Mouse (Mus musculus) stomach, embryonic 15.5 days (tissue): ENCODE results near the gene Gm10053. TPM values are rescaled to one million over a fixed set of nuclear protein-coding genes. Genes with fewer than 3 reads are reported as not detected.

ENCODE experiments used
- ATAC-seq: fragments of 200-750 bp; cut with Nextera tagmentation; 2 replicates; pipeline ENCODE4 v1.8.0; 2017; ENCODE audit warnings: low read depth, moderate number of reproducible peaks, moderate TSS enrichment; ENCODE audit not compliant: insufficient read depth, low FRiP score
- H3K27ac ChIP-seq: fragments of 300-500 bp; sonication (generic); 2 replicates; pipeline ENCODE4 v1.5.1; 2015; ENCODE audit warnings: mild to moderate bottlenecking, inconsistent platforms
- H3K27me3 ChIP-seq: fragments of 300-500 bp; sonication (generic); replicated peaks from 2 replicates; pipeline ENCODE4 v1.6.1; 2015; ENCODE audit warnings: inconsistent platforms
- H3K36me3 ChIP-seq: fragments of 300-500 bp; sonication (generic); 2 replicates; pipeline ENCODE4 v1.6.1; 2015; ENCODE audit warnings: inconsistent platforms
- H3K4me1 ChIP-seq: fragments of 300-500 bp; sonication (generic); 2 replicates; pipeline ENCODE4 v1.6.1; 2015; ENCODE audit warnings: inconsistent platforms
- H3K4me2 ChIP-seq: fragments of 300-500 bp; sonication (generic); 2 replicates; pipeline ENCODE4 v1.6.1; 2015; ENCODE audit warnings: mild to moderate bottlenecking, inconsistent platforms
- H3K4me3 ChIP-seq: fragments of 300-500 bp; sonication (generic); replicated peaks from 2 replicates; pipeline ENCODE4 v1.5.1; 2015; ENCODE audit warnings: inconsistent platforms
- H3K9ac ChIP-seq: fragments of 300-500 bp; sonication (generic); 2 replicates; pipeline ENCODE4 v1.6.1; 2015; ENCODE audit warnings: inconsistent platforms
- H3K9me3 ChIP-seq: fragments of 300-500 bp; sonication (generic); 2 replicates; pipeline ENCODE4 v1.6.1; 2016; ENCODE audit warnings: inconsistent platforms
- WGBS: fragments of 180-500 bp; shearing (Covaris S2); methylation state at CpG from one replicate; pipeline ENCODE4 v1.1.7; 2015; 5-methylcytosine and 5-hydroxymethylcytosine counted together
- polyA plus RNA-seq: library from polyadenylated mRNA; unstranded; fragments of >200 nt; fragmentation: Nextera tagmentation; extraction: Ambion mirVana; gene quantifications from 2 replicates; pipeline ENCODE4 v1.2.1, GENCODE M21; 2015

Gm10053 gene
- polyA plus RNA-seq, 1 experiment from 2014 or later = 251 TPM

- Histone ChIP-seq H3K9ac (no peak overlapping the region), H3K27me3 (peaks cover 60% of the 10 kb centered on the region), H3K27ac (no peak overlapping the region), H3K4me1 (peaks cover 23% of the 10 kb centered on the region), H3K4me2 (no peak overlapping the region), H3K9me3 (no peaks in the 10 kb centered on the region), H3K4me3 (no peak overlapping the region), H3K36me3 (no peaks in the 10 kb centered on the region)
- ATAC-seq = no peak
- 12% methylated on average over 3 of the region's 3 CpGs for WGBS
Observed at GRCm38 (mm10) chr19:24901666-24902065, 26.2 kb downstream of the Gm10053 start.

DNA sequence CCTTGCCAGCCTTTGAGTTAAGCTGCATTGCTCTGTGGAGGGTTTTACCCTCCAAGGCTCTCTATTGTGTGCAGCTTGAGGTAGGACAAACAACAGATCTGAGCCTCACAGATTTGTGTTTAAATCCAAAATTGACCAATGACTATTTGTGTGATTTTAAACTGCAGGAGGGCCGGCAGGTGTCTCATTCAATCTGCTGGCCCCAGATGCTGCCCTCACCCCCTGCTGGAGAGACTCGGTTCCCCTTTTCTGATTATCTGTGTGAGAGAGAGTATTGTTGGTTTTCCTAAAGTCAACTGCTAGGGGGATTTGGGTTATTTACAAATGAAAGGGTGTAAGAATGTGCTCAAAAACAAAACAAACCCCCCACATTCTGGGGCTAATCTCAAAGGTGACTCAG, 26.8 kb downstream of the Gm10053 start:
- H3K27me3 ChIP-seq = peaks cover 54% of the 10 kb centered on the region
- 5% methylated on average over 2 of the region's 2 CpGs for WGBS
- no peaks in the 10 kb centered on the region for H3K9me3 ChIP-seq
- H3K4me3 ChIP-seq = no peak overlapping the region
- H3K27ac ChIP-seq = no peak overlapping the region
- peaks cover 20% of the 10 kb centered on the region for H3K4me1 ChIP-seq
- H3K36me3 ChIP-seq = no peaks in the 10 kb centered on the region
- H3K4me2 ChIP-seq = no peak overlapping the region
- no peak overlapping the region for H3K9ac ChIP-seq
- ATAC-seq = no peak

DNA sequence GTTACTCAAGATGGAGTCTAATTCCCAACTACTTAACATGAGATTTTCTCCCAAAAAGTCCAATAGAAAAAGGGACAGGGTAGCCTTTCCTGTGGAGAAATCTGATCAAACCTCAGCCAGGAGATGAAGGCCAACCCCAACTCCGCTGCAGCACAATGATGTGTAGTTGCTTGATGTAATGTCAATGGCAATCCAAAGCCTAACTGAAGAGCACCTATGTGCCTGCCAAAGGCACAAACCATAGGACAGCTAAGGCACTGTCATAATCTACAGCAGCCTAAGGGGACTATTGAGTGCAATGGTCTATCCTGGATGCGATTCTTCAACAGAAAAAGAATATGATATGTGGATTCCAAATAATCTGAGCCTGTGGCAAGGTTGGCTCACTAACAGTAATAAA, 27.3 kb downstream of the Gm10053 start:
- Histone ChIP-seq H3K4me2 (no peak overlapping the region), H3K4me3 (no peak overlapping the region), H3K36me3 (no peaks in the 10 kb centered on the region), H3K27me3 (peaks cover 48% of the 10 kb centered on the region), H3K4me1 (peaks cover 16% of the 10 kb centered on the region), H3K9ac (no peak overlapping the region), H3K9me3 (no peaks in the 10 kb centered on the region), H3K27ac (no peak overlapping the region)
- ATAC-seq = no peak
- 44% methylated on average over 2 of the region's 2 CpGs for WGBS

DNA sequence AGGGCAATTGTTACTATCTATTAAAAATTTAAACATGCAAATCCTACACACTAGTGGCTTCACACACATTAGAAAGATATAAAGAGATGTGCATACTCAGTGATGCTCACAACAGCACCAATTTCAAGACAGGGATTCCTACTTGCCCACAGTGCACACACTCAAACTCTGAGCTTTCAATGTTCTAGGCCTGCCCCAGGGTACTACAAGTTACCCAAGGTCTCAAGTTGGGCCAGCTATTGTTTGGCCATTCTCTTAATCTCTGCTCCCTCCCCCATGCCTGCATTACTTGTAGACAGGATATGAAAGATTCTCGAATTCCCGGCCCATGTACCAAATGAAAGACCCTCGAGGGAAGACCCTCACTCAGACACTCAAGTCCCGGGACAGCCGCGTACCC, 32.2 kb downstream of the Gm10053 start:
- Histone ChIP-seq H3K27me3 (peaks cover 7% of the 10 kb centered on the region; the same call in 1 of the 2 replicates), H3K36me3 (no peaks in the 10 kb centered on the region), H3K4me3 (no peak overlapping the region), H3K4me1 (no peaks in the 10 kb centered on the region), H3K9me3 (no peaks in the 10 kb centered on the region), H3K27ac (no peak overlapping the region), H3K9ac (no peak overlapping the region), H3K4me2 (no peak overlapping the region)
- WGBS = 91% methylated on average over 6 of the region's 6 CpGs
- ATAC-seq = no peak

GRCm38 (mm10) chr19:24908385-24909155, 33.1 kb downstream of the Gm10053 start:
- 87% methylated on average over 3 of the region's 3 CpGs for WGBS
- Histone ChIP-seq H3K4me3 (no peak overlapping the region), H3K9ac (no peak overlapping the region), H3K9me3 (no peaks in the 10 kb centered on the region), H3K4me2 (no peak overlapping the region), H3K27me3 (no peaks in the 10 kb centered on the region; the same call in 1 of the 2 replicates), H3K27ac (no peak overlapping the region), H3K36me3 (no peaks in the 10 kb centered on the region), H3K4me1 (no peaks in the 10 kb centered on the region)
- ATAC-seq = no peak

DNA sequence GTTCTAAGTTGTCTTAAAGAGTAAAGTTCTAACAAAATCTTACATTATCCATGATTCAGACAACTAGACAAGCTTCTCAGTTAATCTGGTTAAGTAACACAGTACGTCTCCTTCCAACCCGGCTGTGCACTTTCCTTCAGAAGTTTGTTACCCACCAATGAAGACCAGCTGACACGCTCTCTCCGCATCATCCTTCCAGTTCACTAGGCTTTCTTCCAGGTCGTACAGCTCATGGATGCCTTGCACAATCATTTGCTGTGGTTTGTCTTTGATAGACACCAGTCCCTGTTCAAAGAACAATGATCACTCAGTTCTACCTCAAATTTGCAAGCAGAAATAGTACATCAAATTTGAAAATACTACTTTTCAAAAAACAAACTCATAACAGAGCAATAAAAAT, 45.4 kb downstream of the Gm10053 start:
- ATAC-seq = no peak
- Histone ChIP-seq H3K9me3 (no peaks in the 10 kb centered on the region), H3K36me3 (0 out of 2 replicates have a peak, but pooled peaks cover 4% of the 10 kb centered on the region), H3K4me2 (no peak overlapping the region), H3K27ac (no peak overlapping the region), H3K4me1 (no peaks in the 10 kb centered on the region), H3K4me3 (no peak overlapping the region), H3K27me3 (no peaks in the 10 kb centered on the region), H3K9ac (no peak overlapping the region)
- 91% methylated on average over 5 of the region's 5 CpGs for WGBS

Other genes with a start within 250 kb of the Gm10053 start
- gene Tmem252, start 201.7 kb upstream of the Gm10053 start, polyA plus RNA-seq = 7.2 and 7.3 TPM in 2 replicates
- 10.9 and 11.9 TPM in 2 replicates for gene Pgm5, start 13.8 kb upstream of the Gm10053 start, polyA plus RNA-seq
- gene Foxd4, start 25.5 kb downstream of the Gm10053 start, polyA plus RNA-seq = not detected in 2 replicates
- gene Cbwd1, start 85.9 kb downstream of the Gm10053 start, polyA plus RNA-seq = 17.8 and 19.9 TPM in 2 replicates
- 6.0 and 6.9 TPM in 2 replicates for gene Dock8, start 123.8 kb downstream of the Gm10053 start, polyA plus RNA-seq